Mouse (Mus musculus) urinary bladder, adult 18-20 months (tissue): Measurements from ENCODE around the gene Mapk8ip1.

Experiments used
- DNase-seq, 2 experiments: peaks; one replicate each; pipeline ENCODE4 v3.0.0; 2022; ENCODE audit warnings: low spot score in 2 of 2, mixed read lengths in 2 of 2

The Mapk8ip1 gene

DNA sequence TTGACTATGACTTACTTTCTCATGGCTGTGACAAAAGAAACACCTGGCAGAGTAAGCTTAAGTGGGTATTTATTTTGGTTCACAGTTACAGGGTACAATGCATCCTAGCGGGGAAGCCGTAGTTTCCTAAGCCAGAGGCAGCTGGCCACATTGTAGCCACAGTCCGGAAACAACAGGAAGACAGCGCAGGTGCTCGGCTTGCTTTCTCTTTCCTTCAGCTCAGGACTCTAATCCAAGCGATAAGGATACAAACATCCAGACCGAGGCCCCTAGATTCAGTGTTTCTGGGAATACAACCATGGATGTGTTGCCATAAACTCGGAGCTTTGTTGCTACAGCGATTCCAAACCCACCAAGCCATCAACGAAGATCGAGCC, 27.6 kb downstream of the Mapk8ip1 start:
- DNase-seq: no peak

DNA sequence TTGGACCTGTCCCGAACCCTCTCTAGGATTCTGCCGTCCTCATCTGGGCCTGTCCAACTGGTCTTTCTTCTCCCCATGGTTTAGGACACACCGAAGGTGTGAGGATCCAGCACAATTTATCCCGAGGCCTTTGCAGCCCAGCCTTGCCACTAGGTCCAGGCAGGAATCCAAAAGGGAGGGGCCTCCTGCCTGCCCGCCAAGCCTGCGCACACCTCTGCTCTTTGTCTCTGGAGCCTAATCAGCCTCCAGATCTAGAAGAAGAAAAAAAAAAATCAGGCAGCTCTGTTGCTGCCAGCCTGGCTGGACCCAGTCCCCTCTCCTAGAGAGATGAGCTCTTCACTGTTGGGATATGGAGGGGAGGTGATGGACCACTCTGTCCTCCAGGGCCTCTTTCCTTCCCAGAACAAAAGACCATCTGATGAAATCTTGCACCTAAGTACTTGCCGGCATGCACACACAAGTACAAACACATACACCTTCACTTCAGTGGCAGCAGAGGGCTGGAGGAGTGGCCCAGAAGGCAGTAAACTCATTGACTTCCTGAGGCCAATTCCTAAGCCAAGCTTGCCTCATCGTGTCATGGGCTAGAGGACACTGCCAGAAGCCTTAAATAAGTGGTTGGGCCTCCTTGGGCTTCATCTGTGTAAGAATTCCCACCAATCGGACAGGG, 28.2 kb downstream of the Mapk8ip1 start:
- peak; percentile 55 to 58 for DNase-seq

DNA sequence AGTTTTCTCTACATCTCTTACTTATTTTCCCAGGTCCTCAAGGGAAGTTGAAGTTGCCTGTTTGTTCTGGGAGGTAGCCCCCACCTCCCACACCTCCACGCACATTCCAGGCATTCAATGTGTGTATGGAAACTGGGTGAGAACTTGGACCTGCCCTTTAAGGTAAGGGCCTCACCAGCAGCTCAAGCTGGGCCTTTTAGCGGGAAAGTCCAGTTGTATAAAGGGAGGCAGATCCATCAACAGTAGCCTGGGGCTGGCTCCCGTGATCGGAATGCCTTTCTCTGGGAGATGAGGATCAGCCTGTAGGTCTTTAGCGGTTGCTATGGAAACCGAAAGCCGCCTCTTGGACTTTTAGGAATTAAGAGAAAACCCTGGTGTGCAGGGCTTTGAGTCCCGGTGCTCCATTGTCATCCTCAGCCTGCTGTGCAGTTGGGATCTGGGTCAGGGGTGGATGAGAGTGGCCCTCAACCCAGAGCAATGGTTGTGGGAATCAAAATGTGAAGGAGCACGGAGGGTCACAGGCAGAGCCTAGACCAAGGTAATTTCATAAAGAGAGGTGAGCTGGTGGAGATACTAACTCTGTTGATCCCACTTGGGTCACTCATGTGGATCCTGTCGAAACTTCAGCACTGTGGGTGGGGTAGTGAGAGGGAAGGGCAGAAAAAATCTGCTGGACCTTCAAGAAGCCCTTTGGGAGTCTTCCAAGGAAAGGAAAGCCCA, 28.9 kb downstream of the Mapk8ip1 start:
- DNase-seq: no peak

DNA sequence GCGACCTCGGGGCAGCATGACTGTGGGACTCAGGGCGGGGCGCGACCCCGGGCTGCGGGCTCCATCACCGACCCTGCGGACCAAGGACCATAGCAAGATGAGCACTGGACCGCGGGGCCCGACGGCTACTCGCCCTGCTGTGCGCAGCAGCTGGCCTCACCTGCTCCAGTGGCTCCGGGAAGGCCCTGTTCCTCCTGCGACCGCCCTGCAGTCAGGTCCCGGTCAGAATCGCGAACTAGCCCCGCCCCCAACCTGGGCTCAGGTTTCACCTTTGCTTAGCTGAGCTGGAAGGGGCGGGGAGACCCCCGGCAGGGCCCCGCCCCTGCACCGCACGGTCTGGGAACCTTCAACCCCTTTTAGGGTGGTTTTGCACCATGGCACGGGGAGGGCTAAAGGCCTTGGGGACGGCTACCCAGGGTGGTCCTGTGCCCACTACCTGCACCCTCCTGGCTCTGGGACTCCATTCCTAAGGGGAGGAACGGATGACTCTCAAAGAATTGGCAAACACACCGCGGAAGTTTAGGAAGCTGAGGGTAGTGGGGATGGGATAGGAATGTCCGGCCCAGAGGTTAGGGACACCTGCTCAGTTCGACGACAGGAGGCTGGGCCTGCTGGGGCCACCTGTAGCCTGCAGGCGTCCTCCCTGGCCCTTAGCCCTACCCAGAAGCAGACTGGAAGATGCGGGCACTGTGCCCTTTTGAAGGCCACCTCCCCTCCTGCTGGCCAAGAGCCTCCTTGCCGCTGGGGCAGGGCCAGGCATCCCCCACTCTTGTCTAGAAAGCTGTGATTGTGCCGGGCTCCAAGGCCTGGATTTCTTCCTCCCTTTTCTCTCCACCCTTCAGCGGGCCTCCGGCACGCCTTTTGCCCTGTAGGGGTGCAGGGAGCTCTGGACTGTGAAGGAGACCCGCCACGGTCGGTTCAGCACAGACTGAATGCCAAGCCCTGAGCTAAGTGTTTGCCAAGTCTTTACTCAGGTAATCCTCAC, 29.9 kb downstream of the Mapk8ip1 start:
- DNase-seq: peak; percentile 74 to 82

DNA sequence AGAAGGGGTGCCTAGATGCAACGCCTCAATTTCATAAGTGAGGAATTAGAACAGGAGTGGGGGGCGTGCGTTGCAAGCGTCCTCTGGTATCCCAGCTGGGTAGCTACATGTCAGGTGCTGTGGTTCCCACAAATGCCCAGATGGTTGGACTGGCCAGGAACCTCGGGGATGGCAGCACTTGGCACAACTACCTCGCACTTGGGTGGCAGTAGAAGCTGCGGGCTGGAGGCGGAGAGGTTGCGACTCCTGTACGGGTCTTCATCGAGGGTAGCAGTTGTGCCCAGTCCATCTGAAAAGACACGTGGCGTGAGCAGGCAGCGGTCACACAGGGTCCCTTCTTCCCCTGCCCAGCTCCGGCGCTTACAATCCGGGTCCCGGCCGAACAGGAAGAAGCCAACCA, 30.7 kb downstream of the Mapk8ip1 start:
- DNase-seq: peak in 1 of 2 experiments; percentile 45

DNA sequence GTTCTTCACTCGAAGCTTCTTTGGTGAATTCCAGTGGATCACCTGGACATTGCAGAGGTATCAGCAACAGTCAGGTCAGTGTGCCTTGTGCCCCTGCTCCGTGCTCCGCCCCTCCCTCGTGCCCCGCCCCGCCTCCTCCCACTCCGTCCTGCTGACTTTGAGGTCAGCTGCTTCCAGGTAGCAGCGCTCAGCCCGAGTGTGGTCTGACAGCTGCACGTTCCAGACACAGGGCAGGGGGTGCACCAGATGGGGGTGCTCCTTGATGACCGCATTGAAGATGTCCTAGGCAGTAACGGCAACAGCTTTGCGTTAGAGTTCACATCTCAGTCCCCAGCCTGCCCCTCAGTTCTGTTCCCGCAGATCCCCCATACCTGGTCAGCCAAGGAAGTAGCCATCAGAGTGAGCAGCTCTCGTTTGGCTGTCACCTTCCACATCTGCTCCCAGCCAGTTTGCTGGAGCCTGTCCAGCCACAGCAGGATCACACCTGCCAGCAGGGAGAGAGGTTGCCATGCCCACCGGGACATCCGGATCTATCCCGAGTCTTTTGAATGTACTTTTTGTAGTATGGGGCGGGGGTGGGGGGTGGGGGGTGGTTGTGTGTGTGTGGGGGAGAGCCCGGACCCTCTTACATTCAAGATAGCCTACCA, 33.6 kb downstream of the Mapk8ip1 start:
- DNase-seq: no peak

DNA sequence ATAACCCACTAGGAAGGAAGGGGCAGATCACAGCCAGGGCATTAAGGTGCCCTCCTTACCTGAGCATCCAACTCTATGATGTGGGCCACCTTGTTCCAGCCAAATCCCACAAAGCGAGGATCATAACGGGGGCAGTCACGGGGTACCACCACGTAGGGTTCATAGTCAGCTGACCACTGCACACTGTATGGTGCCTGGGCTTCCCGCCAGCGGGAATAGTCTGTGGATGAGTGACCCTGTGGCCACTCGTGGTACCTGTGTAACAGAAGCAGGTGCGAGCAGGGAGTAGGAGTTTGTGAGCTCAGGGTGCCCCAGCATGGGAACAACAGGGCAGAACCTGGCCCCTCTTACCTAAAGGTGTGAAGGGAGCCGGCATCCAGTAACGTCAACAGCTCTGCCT, 35.5 kb downstream of the Mapk8ip1 start:
- no peak for DNase-seq

DNA sequence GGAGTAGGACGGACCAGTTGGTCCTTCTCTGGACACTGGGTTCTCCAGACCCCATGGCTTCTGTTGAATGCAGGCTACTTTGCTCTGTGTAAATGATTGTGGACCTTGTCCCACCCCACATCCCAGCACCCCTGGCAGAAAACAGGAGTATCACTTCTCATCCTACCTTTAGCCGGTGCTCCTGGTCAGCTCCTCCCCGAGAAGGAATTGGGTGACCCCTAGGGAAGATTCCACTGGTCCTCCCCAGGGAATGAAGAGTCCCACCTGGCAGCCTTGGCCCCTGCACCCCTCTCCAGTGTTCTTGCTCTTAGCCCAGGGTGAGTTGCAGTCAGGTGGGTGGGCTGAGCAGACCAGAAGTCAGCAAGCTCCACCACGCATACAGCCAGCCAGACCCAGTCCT, 37.0 kb downstream of the Mapk8ip1 start:
- no peak for DNase-seq

DNA sequence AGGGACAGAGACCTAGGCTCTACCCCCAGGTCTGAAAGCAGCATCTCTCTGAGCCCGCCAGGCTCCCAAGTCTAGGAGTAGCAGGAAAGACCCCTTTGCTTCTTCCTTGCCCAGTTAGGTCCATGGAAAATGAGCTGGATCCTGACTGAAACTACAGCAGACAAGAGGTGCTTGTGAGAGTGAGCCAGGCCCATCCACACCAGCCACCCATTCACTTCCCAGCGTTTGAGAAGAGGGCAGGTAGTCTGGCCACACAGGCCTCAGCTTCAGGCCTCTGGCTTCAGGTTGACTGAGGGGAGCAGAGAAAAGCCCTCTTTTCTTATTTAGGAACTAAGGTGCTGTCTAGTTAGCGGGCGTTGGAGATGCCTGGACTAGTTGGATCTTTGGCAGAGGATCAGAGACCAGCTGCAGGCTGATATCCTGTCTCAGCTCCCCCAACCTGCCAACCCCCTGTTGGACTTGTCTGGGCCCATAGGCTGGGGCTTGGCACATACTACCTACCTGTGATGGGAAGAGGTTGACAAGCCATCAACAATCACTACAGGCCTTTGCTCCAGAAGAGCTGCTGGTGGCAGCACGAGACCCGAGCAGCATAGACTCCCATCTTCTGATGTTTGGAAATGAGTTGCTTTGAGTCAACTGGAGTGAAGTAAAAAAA, 38.4 kb downstream of the Mapk8ip1 start:
- no peak for DNase-seq

DNA sequence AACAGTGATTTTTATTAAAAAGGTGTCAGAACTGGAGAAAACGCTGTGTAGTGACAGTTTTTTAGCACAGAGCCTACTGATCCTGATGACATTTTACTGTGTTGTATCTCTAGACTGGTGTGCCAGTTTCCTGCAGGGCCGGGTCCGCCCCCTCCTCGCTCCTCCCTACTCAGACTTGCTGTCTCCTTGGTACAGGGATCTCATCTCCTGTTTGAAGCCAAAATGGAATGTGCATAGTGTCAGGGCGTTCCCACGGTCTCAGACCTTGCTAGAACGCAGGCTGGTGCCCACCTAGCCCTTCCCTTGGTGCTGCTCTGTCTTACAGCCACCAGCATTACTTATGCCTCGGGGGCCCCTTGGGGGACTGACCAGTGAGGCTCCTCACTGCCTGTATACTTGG, 39.3 kb downstream of the Mapk8ip1 start:
- DNase-seq: no peak

DNA sequence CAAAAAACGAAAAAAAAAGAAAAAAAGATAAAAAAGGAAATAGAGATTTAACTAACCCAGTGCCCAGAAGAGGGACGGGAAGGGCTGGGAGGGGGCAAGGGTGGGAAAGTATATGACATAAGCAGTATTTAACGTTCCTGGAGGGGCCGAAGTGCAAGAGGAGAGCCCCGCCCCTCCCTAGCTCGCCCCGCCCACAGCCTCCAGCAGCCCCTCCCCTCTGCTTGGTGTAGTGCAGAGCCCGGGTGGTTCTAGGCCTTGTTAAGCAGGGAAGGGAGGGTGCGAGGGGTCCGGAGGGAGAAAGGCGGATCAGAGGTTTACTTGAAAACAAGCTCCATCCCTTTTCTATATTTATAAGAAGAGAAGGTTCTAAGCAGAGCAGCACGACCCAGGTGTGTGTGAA, 40.2 kb downstream of the Mapk8ip1 start:
- DNase-seq: no peak

DNA sequence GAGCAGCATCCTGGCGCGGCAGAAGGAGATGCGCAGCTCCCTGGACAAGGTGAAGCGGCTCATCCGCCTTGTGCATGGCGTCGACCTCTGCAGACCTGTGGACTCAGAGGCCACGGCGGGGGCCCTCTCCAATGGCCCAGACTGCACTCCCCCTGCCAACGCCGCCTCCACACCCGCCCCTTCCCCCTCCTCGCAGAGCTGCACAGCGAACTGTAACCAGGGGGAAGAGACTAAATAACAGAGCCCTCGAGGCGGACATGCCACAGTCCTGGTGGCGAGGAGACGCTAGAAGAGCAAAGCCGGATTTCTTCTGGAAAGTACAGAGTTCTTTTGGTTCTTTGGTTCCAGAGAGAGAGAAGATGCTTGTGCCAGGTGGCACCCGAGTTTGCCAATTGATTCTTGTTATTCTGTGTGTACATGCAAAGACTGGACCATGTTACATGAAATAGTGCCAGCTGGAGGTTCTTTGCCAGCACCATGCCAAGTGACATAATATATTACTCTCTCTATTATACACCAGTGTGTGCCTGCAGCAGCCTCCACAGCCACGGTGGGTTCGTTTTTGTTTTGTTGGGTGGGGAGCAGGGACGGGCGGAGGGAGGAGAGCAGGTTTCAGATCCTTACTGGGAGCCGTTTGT, 40.8 kb downstream of the Mapk8ip1 start:
- DNase-seq: no peak

DNA sequence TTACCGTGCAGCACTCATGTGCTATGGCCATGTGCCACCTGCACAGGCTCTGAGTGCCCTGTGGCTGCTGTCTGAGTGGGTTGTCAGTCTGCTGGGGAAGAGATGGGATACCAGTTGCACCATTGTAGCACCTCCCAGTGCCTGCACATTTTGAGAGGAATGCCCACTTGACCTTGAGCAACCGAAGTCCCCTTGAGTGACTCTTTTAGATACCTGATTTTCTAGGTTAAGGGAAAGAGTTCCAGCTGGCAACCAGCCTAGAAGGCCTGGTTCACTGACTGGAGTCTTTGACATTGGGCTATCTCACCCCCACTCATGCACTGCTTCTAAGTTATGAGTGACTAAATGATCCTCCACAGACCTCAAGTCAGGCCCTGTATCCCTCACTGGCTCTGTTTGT, 41.8 kb downstream of the Mapk8ip1 start:
- DNase-seq: no peak

DNA sequence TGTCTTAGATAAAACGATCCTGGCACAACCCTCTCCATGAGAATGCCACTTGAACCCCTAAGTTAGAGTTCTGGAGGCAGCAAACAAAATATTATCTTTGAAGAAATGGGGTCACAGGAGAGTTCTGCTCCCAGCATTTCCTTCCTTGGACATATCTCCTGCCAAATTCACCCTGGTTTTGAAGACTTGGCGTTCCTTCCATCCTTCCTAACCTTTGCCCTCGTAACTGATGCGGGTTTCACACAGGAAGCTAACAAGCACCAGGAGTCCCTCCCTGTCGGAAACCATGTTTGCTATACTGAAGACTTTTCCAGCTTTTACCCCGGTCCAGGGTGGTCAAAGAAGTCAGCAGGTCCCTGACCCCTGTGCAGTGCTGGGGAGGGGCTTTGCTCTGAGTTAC, 46.8 kb downstream of the Mapk8ip1 start:
- no peak for DNase-seq

DNA sequence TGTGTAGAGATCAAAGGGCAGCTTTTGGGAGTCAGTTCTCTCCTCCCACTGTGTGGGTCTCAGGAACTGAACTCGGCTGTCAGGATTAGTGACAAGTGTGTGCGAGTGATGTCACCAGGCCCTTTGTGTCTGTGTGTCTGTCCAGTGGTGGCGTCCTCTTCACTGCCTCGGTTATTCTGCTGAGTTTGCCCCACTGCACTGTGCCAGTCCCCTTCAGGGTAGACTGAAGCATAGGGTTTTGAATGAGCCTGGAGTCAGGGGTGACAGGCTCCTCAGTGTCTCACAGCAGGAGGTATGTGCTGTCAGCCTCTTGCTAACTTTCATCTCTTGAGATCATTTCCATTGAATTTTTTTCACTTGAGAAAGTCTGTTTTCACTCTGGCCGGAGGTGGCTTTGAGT, 47.7 kb downstream of the Mapk8ip1 start:
- no peak for DNase-seq

DNA sequence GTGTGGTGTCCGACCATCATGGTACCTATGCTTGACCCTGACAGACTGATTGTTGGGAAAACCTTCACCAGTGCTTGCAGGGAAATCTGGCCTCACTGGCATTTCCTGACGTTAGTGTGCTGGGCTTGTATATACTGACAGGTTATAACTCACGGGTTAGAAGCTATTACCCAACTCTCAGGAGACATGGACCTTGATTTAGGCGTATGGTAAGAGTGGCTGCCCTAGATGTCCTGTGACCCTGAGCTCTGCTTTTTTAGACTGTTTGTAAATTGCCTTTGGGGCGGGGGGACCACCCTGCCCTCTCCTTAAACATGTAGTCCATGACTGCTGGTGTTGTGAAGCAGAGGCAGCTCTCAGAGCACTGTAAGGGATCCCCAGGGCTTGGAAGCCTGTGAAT, 50.4 kb downstream of the Mapk8ip1 start:
- no peak for DNase-seq

DNA sequence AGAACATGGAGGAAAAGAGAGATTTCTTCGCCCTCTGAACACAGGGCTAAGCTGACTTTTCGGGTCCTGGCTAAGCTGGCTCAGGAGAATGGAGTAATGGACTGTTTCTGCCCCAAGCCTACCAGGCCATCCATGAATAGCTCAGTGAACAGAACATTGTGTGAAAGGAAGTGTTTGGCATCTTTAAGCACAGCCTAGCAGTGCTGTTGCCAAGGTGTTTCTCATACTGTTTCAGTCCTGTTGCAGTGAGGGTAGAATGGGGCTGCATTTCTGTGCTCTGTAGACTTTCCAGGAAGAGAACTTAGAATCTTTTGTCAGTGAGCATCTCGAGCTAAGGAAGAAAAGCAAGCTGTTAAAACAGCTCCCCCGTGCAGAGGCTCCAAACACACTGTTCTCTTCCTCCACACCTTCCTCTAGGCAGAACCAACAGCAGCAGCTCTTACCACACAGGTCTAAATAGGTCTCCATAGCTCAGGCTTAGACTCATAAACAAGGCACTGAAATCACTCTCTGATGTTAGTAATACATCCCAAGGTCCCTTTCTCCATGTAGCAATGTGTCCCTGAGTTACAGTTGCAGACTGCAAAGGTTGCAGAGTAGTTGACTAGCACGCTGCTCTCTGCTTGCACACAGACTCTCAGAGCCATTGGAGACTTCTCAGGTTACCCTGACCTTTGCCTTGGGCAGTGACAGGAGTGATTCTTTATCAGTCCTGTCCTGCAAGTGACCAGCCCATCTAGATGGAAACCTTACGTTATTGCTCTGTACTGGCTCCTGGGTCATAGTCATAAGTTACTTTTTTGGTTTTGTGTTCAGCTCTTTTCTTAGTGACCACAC, 51.3 kb downstream of the Mapk8ip1 start:
- no peak for DNase-seq

DNA sequence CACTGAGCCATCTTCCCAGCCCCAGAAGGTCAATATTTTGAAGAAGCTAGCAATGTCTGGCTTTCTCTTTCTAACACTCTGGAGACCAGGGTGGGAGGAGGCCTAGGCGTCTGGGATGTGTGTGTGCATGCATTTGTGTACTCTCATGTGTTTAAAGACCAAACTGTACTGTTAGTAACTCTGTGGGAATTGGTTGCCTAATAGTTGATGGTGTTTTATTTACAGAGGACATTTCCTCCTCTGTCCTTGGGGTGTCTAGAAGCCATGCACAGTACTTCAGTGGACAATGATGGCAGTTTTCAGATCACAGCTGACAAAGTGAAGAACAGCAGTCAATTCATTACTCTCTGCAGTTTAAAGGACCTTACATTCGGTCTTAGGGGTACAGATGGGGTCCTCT, 53.9 kb downstream of the Mapk8ip1 start:
- no peak for DNase-seq

DNA sequence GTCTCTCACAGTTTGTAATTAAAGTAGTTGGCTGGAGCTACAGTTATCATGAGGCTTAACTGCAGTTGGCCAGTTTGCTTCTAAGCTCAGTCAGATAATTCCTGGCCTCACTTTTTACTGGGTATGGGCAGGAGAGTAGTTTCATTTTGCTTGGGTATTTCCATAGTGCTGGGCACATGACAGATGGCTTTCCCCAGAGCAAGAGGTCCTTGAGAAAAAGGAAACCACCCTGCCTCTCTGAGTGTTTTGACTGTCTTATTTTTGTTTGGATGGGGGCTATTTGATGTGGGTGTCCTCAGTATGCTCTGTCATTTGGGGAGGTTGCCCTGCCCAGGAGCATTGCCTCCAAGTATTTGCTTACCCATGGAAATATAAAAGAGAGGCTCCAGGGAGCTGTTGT, 58.6 kb downstream of the Mapk8ip1 start:
- no peak for DNase-seq
